Mouse (Mus musculus) ES-E14 (cell line): ENCODE data around the gene Crocc. TPM values are rescaled to one million over a fixed set of nuclear protein-coding genes. Genes with fewer than 3 reads are reported as not detected.

Source experiments
- DNase-seq: peaks from one replicate; pipeline ENCODE4 v3.0.0-alpha.2; 2013; ENCODE audit warnings: low read depth, low spot score
- H3K27ac ChIP-seq: 2 replicates; pipeline ENCODE4 v1.5.1; 2012; ENCODE audit warnings: low read depth, mild to moderate bottlenecking, low read length, moderate library complexity, mixed read lengths; ENCODE audit not compliant: poor library complexity, insufficient read depth, severe bottlenecking
- H3K36me3 ChIP-seq: 2 replicates; pipeline ENCODE4 v1.6.1; 2012; ENCODE audit warnings: mild to moderate bottlenecking, low read length, moderate library complexity, mixed read lengths; ENCODE audit not compliant: control insufficient read depth, poor library complexity, insufficient read depth, severe bottlenecking
- H3K4me1 ChIP-seq, 2 experiments: fragments of 150-350 bp in 1 of 2; sonication (generic) in 1 of 2; 2 replicates each; pipeline ENCODE4 v1.6.1; 2012; ENCODE audit warnings: low read length in 2 of 2, mild to moderate bottlenecking in 1 of 2, mixed read lengths in 1 of 2; ENCODE audit not compliant: control insufficient read depth in 2 of 2, insufficient read depth in 2 of 2, poor library complexity in 1 of 2
- H3K4me3 ChIP-seq, 2 experiments: fragments of 150-350 bp in 1 of 2; sonication (generic) in 1 of 2; 2 replicates each; pipeline ENCODE4 v1.5.1; 2012; ENCODE audit warnings: low read length in 2 of 2, low read depth in 1 of 2, mild to moderate bottlenecking in 1 of 2, mixed read lengths in 1 of 2; ENCODE audit not compliant: insufficient read depth in 1 of 2, poor library complexity in 1 of 2, severe bottlenecking in 1 of 2
- H3K9ac ChIP-seq: 2 replicates; pipeline ENCODE4 v1.6.1; 2012; ENCODE audit warnings: low read depth, mild to moderate bottlenecking, low read length, mixed read lengths; ENCODE audit not compliant: poor library complexity, insufficient read depth, severe bottlenecking
- H3K9me3 ChIP-seq: fragments of 150-350 bp; sonication (generic); 2 replicates; pipeline ENCODE4 v1.6.1; 2012; ENCODE audit warnings: low read depth, mild to moderate bottlenecking, low read length; ENCODE audit not compliant: control insufficient read depth, insufficient read depth
- CHD2 ChIP-seq: IDR thresholded peaks from 2 replicates; pipeline ENCODE4 v1.6.1; 2014; ENCODE audit warnings: mild to moderate bottlenecking, low read depth, low read length, inconsistent platforms
- HCFC1 ChIP-seq: IDR thresholded peaks from 2 replicates; pipeline ENCODE4 v1.6.1; 2012; ENCODE audit warnings: low read length, inconsistent platforms, borderline replicate concordance; ENCODE audit not compliant: insufficient read depth
- MAFK ChIP-seq: IDR thresholded peaks from 2 replicates; pipeline ENCODE4 v1.6.1; 2014; ENCODE audit warnings: mild to moderate bottlenecking, low read depth, low read length, inconsistent platforms; ENCODE audit not compliant: insufficient read depth
- ZC3H11A ChIP-seq: IDR thresholded peaks from 2 replicates; pipeline ENCODE4 v1.6.1; 2012; ENCODE audit warnings: low read depth, mild to moderate bottlenecking, inconsistent platforms, low read length, borderline replicate concordance
- ZNF384 ChIP-seq: IDR thresholded peaks from 2 replicates; pipeline ENCODE4 v1.6.1; 2012; ENCODE audit warnings: low read depth, low read length, inconsistent platforms
- in situ Hi-C, 2 experiments: fragments of 600-800 bp; cut with MboI; formaldehyde crosslinking; loops; one replicate each; pipeline ENCODE4 v1.15.1; 2025; ENCODE audit warnings: low sequenced_read_pairs in 2 of 2, inconsistent platforms in 1 of 2; ENCODE audit not compliant: unreplicated experiment in 2 of 2
- total RNA-seq: library from RNA; depleted of rRNA; stranded (reverse); fragments of 300-350 nt; gene quantifications from 2 replicates; pipeline ENCODE4 v1.2.3, GENCODE M21; 2012

The Crocc gene
- total RNA-seq, 1 experiment = 15.2 TPM

GRCm38 (mm10) chr4:141014114-141014513 lies 46.2 kb downstream of the Crocc start:
- peaks cover 3% of the 10 kb centered on the region; the same call in 1 of the 2 replicates for H3K36me3 ChIP-seq
- H3K9ac ChIP-seq = no peak overlapping the region
- DNase-seq = no peak
- TF ChIP-seq CHD2 = no peak
- no peak for TF ChIP-seq HCFC1
- no peak for TF ChIP-seq ZNF384
- no peak for TF ChIP-seq ZC3H11A
- no peak for TF ChIP-seq MAFK
- H3K4me1 ChIP-seq = peaks cover 0 to 4% of the 10 kb centered on the region in 2 experiments; a peak in 1 of 4 replicates
- in situ Hi-C loops = no loop called here
- H3K27ac ChIP-seq = no peak overlapping the region
- H3K4me3 ChIP-seq = no peak overlapping the region
- H3K9me3 ChIP-seq = no peaks in the 10 kb centered on the region

- Histone ChIP-seq H3K9me3 (no peaks in the 10 kb centered on the region), H3K9ac (no peak overlapping the region), H3K4me3 (no peak overlapping the region), H3K4me1 (no peaks in the 10 kb centered on the region), H3K27ac (no peak overlapping the region), H3K36me3 (peaks cover 7% of the 10 kb centered on the region; the same call in 1 of the 2 replicates)
- TF ChIP-seq ZC3H11A (no peak), HCFC1 (no peak), MAFK (no peak), ZNF384 (no peak), CHD2 (no peak)
- in situ Hi-C loops = no loop called here
- no peak for DNase-seq
These were observed 47.8 kb downstream of the Crocc start for GRCm38 (mm10) chr4:141012558-141012957.

GRCm38 (mm10) chr4:141011556-141012328 lies 48.6 kb downstream of the Crocc start:
- Histone ChIP-seq H3K36me3 (peaks cover 12% of the 10 kb centered on the region), H3K27ac (no peak overlapping the region), H3K9me3 (no peaks in the 10 kb centered on the region), H3K4me3 (no peak overlapping the region), H3K4me1 (no peaks in the 10 kb centered on the region), H3K9ac (no peak overlapping the region)
- no peak for DNase-seq
- in situ Hi-C loops = no loop called here
- TF ChIP-seq ZNF384 = no peak
- TF ChIP-seq CHD2 = no peak
- no peak for TF ChIP-seq ZC3H11A
- no peak for TF ChIP-seq HCFC1
- TF ChIP-seq MAFK = no peak

GRCm38 (mm10) chr4:141010941-141011429 lies 49.4 kb downstream of the Crocc start:
- DNase-seq = no peak
- H3K9ac ChIP-seq = no peak overlapping the region
- H3K27ac ChIP-seq = no peak overlapping the region
- H3K4me1 ChIP-seq = no peaks in the 10 kb centered on the region
- peak overlapping the region; percentile 26 to 39; a peak in 2 of 4 replicates for H3K4me3 ChIP-seq
- H3K9me3 ChIP-seq = no peaks in the 10 kb centered on the region
- H3K36me3 ChIP-seq = peaks cover 19% of the 10 kb centered on the region
- TF ChIP-seq ZC3H11A (no peak), ZNF384 (no peak), MAFK (no peak), HCFC1 (no peak), CHD2 (no peak)
- in situ Hi-C loops = no loop called here
